Mouse (Mus musculus): ENCODE data around the gene Mthfsd.

Gene Mthfsd

GRCm38 (mm10) chr8:121073174-121074107, 34.8 kb downstream of the Mthfsd start:
- no peak for DNase-seq (ENCODE audit: low read depth)

- no peak for DNase-seq (ENCODE audit: low read depth)
Measured at GRCm38 (mm10) chr8:121072406-121073130, 35.6 kb downstream of the Mthfsd start.

GRCm38 (mm10) chr8:121071454-121071853, 36.7 kb downstream of the Mthfsd start:
- DNase-seq (ENCODE audit: low read depth), result no peak

DNA sequence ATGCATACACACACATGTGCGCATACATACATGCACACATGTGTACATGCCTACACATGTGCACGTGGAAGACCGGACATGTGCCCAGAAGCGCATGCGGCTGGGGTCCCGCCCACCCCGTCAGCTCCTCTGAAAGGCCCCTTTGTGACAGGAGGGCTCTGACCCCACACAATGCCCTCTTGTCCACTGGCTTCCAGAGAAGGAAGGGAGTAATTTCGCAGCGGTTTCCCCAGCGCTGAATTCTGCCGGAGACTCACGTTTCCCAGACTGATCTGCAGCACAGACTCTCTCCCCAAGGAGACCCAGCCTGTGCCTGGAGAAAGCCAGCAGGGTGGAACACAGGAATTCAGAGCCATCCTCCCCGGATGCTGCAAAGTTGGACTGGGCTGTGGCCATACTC, 44.5 kb downstream of the Mthfsd start:
- no peak for DNase-seq (ENCODE audit: low read depth)

- no peak for DNase-seq (ENCODE audit: low read depth)
Measured at GRCm38 (mm10) chr8:121062521-121062920, 45.7 kb downstream of the Mthfsd start.

DNA sequence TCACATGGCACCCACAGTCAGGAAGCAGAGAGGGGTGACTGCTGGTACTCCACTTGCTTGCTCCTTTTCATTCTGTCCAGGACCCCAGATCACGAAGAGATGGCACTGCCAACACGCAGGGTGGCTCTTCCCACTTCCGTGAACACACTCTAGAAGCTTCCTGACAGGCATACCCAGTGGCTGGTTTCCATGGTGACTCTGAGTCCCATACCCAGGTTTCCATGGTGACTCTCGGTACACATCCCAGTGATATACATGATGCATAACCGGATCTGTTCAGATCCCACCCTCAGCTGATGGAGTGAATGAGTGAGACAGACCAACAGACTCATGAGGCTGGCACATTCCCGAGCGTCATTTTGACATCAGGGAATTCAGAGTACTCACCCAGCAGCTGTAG, 49.1 kb downstream of the Mthfsd start:
- DNase-seq (ENCODE audit: low read depth), result no peak

- DNase-seq (ENCODE audit: low read depth), result no peak
Measured at GRCm38 (mm10) chr8:121058081-121058480, 50.1 kb downstream of the Mthfsd start.

- peak; percentile 11 for DNase-seq (ENCODE audit: low read depth)
Measured at GRCm38 (mm10) chr8:121047441-121047840, 60.8 kb downstream of the Mthfsd start.

DNA sequence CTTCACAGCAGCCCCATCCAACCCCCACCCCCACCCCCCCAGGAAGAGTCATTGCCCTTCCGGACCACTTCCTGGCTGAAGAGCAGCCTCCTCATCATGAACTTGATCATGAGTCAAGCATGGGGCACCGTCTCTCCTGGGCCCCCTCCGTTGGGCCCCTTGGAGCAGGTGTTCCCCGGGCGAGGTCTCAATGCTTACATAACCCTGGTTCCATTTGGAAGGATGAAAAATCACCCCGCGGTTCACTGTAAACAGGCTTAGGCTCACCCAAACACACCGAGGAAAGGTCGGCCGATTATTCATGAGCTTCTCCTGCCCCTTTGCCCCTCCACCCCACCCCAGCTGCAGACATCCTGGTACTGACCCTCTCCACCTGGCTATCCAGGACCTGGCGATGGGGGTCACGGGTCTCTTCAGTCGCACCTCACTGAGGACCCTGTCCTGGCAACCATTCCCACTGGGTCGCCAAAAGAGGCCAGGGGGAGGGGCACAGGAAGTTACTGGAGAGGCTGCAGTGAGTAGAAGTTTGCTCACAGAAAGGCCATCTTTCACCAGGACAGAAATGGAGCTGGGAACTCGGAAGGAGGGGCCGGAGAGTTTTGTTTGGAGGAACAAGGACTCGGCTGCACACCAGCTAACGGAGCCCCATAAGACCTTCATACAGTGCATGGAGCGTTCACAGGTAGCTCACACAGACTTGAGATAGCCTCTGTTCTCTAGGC, 64.3 kb downstream of the Mthfsd start:
- DNase-seq (ENCODE audit: low read depth), result no peak
